Mouse (Mus musculus) ES-E14 (cell line): ENCODE measurements around the gene Hspb3.

ENCODE experiments used
- HCFC1 ChIP-seq: IDR thresholded peaks from 2 replicates; pipeline ENCODE4 v1.6.1; 2012; ENCODE audit warnings: low read length, inconsistent platforms, borderline replicate concordance; ENCODE audit not compliant: insufficient read depth
- MAFK ChIP-seq: IDR thresholded peaks from 2 replicates; pipeline ENCODE4 v1.6.1; 2014; ENCODE audit warnings: mild to moderate bottlenecking, low read depth, low read length, inconsistent platforms; ENCODE audit not compliant: insufficient read depth

GRCm38 (mm10) chr13:113661826-113662271 lies 1.6 kb downstream of the Hspb3 start:
- TF ChIP-seq MAFK (no peak), HCFC1 (no peak)
